Mouse (Mus musculus): ENCODE results near the gene Slit2.

Slit2 gene

DNA sequence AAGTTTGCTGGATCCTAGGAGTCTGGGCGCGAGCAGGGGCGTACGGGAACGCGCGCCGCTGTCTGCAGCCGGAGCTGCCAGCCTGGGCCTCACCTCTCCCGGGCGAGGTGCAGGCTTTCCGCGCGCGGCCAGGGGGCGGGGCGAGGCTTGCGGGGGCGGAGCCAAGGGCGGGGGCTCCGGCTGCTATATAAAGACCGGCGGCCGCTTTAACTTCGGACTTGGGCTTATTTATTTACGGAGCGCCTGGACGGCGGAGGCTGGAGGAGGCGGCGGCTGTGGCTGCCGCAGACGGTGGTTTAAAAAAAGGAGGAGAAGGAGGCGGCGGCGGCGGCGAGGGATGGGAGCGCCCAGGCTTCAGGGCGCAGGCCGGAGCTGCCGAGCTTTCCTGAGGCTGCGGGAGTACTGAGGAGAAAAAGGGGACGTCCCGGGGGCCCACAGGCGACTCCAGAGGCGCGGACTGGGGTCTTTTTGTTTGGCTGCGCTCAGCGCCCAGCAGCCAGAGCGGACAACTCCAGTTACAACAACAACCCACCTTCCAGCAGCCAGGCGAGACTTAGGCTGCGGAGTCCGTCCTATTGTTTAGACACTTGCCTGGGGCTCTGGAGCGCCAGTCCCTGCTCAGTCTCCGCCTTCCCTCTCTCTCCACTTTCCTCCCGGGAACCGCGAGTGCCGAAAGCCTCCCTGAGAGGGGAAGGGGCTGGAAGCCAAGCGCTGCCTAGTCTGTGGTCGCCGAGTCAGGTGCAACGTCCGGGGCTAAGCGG, at the start of gene Slit2:
Slit2 (plus strand) TSS at position 198 of the 761 bp plus-strand sequence.
- DNase-seq (ENCODE audit: low spot score): peak; percentile 83

DNA sequence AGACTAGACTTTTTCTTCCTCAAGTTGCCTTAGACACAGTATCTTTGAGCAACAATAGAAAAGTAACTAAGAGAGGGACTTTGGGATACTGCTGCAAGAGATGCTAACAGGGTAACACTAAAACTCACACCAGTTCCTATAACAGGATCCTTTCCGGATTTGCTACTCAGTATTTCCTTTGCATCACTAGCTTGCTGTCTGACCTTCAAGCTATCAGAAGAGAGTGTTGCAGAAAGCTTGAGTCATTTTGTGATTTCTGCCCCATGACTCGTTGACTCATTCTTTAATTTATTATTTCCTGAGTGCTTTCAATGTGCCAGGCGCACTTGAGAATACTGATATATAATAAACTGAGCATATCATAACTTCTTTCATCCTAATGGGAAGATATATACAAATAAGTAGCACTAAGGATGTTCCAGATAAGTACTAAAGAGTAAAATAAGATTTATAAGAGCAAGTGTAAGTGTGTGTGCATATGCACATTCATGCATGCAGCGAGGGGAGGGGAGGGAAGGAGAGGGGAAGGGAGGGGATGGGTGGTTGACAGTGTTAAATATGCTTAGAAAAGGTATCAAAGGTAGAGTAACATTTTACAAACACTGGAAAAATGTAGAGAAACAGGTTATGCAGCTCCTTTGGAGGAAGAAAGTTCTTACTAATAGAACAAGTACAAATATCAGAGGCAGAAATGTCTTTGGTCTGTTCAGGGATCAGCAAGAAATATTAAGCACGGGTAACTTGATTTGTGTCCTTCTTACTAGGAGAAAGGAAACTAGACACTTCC, 44.2 kb upstream of the Slit2 start:
- DNase-seq (ENCODE audit: low spot score): no peak

GRCm38 (mm10) chr5:47956451-47956850, 26.5 kb upstream of the Slit2 start:
- DNase-seq (ENCODE audit: low spot score): no peak

- DNase-seq (ENCODE audit: low spot score): no peak
These were observed 7.1 kb upstream of the Slit2 start for GRCm38 (mm10) chr5:47975795-47976194.

DNA sequence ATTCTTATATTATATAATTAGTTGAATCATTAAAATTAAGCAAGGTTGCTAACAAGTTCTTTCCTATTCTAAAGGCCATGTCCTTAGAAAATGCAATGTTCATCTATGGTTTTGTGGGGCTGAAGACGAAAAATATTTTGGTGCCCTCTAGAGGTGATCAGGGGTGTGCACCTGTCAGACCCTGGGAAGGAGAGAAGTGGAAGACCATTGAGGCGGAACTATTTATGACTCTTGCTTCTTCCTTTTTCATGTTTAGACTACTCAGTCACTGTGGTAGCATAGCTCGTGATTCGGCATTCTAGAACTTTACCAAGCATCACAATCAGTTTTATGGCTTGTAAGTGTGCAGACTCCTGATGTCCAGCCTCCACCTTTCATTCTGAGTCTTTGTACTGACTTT, 3.6 kb upstream of the Slit2 start:
- peak; percentile 59 for DNase-seq (ENCODE audit: low spot score)

DNA sequence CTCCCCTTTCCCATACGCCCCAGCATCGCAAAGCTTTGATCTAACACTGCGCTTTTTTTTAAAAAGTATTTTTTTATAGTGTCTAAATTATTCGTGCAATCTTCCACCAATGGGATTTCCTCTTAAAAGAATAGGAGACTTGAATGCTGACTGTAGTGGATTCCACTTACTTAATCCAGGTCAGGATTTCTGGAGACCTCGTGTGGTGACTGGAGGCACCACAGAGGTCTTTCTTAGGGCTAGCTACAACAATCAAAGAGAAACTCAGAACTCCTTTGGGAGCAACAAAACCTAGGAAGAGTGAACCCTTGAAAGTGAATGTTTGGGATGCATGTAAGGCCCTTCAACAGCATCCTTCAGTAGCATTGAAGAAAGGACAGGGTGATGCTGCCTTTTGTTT, 2.5 kb upstream of the Slit2 start:
- peak; percentile 49 for DNase-seq (ENCODE audit: low spot score)

- DNase-seq (ENCODE audit: low spot score): no peak
These were observed 987 bp upstream of the Slit2 start for GRCm38 (mm10) chr5:47981951-47982350.

DNA sequence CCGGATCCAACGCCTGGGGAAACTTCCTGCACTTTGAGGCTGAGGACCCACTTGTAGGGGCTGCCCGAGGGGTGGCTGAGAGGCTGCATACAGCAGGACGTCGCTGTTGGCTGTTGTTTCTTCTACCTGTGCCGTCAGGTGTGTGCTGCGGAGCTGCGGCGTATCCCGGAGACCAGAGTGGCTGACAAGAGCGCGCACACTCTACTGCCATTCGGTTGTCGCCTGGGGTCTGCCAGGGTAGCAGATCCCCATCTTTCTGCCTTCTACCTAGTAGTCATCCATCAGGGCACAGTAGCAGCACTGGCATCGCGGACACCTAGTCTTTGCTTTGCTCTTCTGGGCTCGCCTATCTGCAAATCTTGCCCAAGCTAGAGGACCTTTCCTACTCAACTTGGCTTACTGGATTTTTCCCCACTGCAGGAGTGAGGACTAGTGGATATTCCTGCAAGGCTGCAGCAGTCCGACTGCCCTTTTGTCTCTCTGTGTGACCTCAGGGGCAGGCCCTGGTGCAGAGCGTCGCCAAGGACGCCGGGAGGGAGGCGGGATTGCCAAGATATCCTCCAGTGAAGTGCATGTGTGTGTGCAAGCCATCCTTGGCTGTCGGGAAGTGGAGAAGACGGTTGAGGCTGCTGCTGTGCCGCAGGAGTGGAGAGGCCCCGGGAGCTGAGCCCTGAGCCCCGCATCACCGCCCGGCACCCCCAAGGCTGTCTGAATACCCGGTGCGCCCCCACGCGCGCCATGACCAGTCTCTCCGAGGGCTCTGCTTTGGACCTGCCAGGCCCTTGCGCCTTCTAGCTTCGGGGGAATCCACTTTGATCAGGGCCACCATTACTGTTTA, 1.0 kb downstream of the Slit2 start:
- DNase-seq (ENCODE audit: low spot score): peak; percentile 86

- DNase-seq (ENCODE audit: low spot score): peak; percentile 6
These were observed 1.8 kb downstream of the Slit2 start for GRCm38 (mm10) chr5:47984584-47985197.

GRCm38 (mm10) chr5:47985198-47985631, 2.3 kb downstream of the Slit2 start:
- peak; percentile 35 for DNase-seq (ENCODE audit: low spot score)

DNA sequence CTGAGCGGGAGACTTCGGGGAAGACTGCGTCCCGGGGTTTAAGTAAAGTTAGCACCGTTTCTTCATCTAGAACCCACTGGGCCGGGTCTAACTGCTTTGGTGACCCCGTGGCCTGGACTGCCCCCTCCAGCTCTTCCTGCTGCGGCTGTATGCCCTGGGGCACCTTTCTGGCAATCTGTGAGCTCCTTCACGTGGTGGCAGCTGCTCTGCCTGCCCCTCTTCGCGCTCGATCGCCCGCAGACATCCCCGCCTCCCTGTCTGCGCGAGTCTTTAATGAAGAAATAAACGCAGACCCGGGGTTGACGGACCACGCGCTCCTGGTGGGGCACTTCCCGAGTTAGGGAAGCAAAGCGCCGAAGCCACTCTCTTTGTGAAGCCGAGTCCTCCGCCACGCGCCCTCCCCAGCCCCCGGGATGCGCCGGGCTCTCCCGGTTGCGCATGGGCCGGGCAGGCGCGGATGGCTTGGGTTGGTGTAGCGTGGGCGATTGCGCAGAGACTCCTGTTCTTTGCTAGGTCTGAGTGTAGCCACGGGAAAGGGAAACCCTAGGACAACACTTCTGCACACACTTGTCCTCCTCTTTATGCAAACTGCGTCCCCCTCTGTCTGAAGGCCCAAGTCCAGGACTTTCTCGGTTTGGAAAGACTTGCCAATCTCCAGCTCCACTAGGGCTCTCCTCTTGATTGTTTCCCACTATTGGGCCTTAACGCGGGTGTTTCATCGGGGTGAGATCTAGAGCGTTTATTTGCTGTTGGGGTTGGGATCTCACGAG, 3.1 kb downstream of the Slit2 start:
- peak; percentile 61 for DNase-seq (ENCODE audit: low spot score)

- no peak for DNase-seq (ENCODE audit: low spot score)
These were observed 8.0 kb downstream of the Slit2 start for GRCm38 (mm10) chr5:47990926-47991325.

- DNase-seq (ENCODE audit: low spot score): peak; percentile 49
These were observed 20.9 kb downstream of the Slit2 start for GRCm38 (mm10) chr5:48003708-48004415.

DNA sequence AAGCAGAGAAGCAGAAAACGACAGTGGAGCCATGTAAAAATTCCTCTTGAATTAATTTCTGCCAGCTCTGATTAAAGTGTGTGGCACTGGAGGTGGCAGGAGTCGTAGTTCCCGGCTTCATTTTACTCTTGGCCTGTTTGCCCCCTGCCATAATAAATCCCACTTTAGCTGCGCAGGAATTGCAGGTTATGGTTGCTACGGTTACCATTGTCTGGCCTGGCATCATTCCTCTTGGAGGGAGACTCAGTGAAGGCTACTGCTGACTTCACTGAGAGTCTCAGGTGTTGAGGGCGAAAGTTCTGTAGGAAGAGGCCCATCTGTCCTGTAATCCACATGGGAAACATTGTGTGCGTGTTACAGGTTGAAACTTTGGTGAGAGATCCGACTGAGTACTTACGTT, 22.6 kb downstream of the Slit2 start:
- DNase-seq (ENCODE audit: low spot score): peak; percentile 54

GRCm38 (mm10) chr5:48006059-48006458, 23.1 kb downstream of the Slit2 start:
- no peak for DNase-seq (ENCODE audit: low spot score)

GRCm38 (mm10) chr5:48023441-48023840, 40.5 kb downstream of the Slit2 start:
- no peak for DNase-seq (ENCODE audit: low spot score)

DNA sequence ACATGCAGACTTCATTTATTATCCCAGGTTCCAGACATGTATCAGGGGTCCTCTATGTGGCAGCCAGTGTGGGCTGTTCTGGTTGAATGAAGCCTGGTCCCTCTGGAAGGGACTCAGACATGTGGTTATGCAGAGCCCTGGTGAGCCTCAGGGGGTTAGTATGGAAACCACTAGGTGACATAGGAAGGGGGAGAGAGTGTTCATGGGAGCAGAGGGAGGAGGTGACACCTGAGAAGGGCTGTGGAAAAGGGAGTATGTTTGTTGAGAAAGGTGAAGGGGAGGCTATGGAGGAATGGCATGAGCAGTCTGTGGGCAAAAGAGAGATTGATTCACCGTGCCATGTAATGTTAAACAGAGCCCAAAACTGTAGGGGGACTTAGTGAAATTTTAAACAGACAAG, 51.9 kb downstream of the Slit2 start:
- DNase-seq (ENCODE audit: low spot score): no peak

DNA sequence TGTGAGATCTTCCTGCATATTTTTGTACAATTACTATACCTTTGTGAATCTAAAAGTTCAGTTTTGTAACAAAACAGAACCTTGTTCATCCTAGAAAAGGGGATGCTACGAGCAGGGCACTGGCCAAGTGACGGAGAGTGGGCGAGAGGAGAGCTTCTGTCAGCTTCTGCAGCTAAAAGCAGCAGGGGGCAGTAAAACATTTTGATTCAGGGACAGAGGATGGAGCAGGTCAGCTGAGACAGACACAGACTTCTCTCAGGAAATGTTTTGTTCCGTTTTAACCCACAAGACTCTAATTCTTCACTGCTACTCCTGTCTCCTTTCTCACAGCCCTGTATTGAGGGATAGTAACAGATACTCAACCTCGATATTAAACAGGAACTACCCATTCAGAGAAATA, 55.1 kb downstream of the Slit2 start:
- peak; percentile 69 for DNase-seq (ENCODE audit: low spot score)

DNA sequence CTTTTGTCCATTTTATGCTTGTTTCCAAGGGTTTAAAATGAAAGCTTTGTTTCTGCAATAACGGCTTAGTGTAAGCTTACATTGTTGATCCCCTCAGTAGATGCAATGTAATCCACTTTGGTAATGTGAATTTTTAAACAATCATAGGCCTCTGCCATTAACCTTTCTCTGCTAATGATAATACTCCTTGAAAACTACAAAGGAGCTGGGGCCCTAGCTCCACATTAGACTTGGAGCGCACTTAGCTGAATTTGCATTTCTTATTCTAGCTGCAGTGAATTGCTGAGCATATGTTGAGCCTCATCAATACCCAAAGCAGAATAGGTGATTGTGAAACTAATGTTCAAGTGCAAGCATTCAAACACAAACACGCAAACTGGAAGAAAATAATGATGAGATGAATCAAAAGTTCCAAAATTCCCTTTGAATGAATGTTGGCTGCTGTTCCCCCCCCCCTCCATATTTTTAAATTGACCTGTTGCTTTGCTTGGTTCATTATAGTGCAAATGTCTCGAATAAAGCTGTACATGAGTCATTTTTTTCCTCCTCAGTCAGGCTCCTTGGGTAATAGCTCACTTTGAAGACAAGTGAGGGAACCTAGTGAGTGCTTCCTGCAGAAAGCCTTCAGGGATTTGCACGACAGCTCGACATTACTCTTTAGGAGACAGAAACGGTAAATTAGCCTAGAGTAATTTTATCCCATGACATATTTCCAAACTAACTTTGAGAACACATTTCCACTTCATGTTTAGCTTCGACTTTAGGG, 66.2 kb downstream of the Slit2 start:
- DNase-seq (ENCODE audit: low spot score): no peak
